ENCODE assay signal across 15 mouse cellular contexts in genomic region chr13:91981414-91981813, GRCm38 (mm10).
DNase-seq lines count a peak whose midpoint lies in the region; TF ChIP-seq lines count a peak whose summit lies in the region.
"Had no signal": no experiment of that assay in that cellular context is flagged by ENCODE, and none has a peak within 500 bp of the region (broad histone marks: within the 10 kb centered on the region; RNA-seq: fewer than 3 reads in every experiment).

No protein-coding gene starts in this region.

- DNase-seq in layer of hippocampus, adult 18-20 months (ENCODE audit: low spot score in 2 of 2) = no peak
- DNase-seq: adrenal gland, adult 8-10 months; adrenal gland, postnatal 10 days; adrenal gland, postnatal 14 days; adrenal gland, postnatal 25 days; adrenal gland, postnatal 36 days; B cell, adult 2 months; cerebellum, adult 11 months; cerebellum, adult 11-12 months; cerebellum, adult 18-20 months; cerebellum, adult 2 months had no signal

- H3K4me3 ChIP-seq in myocyte = no peak overlapping the region

- no peak overlapping the region for H3ac ChIP-seq in myocyte (ENCODE audit: control insufficient read depth, insufficient read length)

- no peaks in the 10 kb centered on the region for H3K79me2 ChIP-seq in myocyte (ENCODE audit: control insufficient read depth, insufficient read depth)

- H3K27me3 ChIP-seq in myocyte (ENCODE audit: control insufficient read depth, insufficient read depth, insufficient read length) = no peaks in the 10 kb centered on the region
- H3K27me3 ChIP-seq: CH12.LX, Patski had no signal

- no peak for TF ChIP-seq POLR2A in myocyte (IDR thresholded peaks at IDR 0.05; ENCODE audit: insufficient read length, low read depth)

- no peak overlapping the region for H3K4me2 ChIP-seq in myocyte (ENCODE audit: low read depth)

- no peaks in the 10 kb centered on the region for H3K36me3 ChIP-seq in myocyte (ENCODE audit: control insufficient read depth, insufficient read depth)
- H3K36me3 ChIP-seq: G1E had no signal

TF ChIP-seq in myocyte, 11 proteins besides CTCF, POLR2A, EP300 and RAD21:
- TF ChIP-seq MYOD1 (IDR thresholded peaks at IDR 0.05; ENCODE audit: control insufficient read depth in 1 of 3, insufficient read length in 2 of 3, low read depth in 2 of 3) = peak in 2 of 3 experiments; percentile 28 to 67
- peak in 2 of 3 experiments; percentile 7 to 74 for TF ChIP-seq MYOG (IDR thresholded peaks at IDR 0.05; ENCODE audit: control insufficient read depth in 1 of 3, insufficient read depth in 1 of 3, insufficient read length in 2 of 3, low read depth in 2 of 3)
- no peak for TF ChIP-seq TCF3 (IDR thresholded peaks at IDR 0.05; ENCODE audit: insufficient read length, low read depth)
TF ChIP-seq in myocyte: peak in this region for 2.
